Comparison of ENCODE assay signal across 20 mouse cellular contexts in the genomic region with DNA sequence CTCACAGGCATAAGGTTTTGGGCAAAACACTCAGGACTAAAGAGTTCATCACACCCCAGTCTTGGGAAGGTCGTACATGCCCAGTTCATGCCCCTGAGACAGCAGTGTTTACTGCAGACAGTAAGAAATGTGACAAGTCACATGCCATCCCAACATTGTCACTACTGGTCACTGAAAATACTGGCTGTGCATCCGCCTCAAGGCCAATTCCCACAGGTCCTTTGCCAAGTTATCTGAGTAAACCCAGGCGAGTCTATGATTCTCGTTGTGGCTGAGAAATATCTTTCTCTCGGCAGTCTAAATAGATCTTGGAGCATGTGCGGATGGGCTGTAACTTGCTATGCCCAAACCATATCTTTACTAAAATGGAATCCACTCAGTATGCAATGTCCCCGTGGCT.
DNase-seq lines count a peak whose midpoint lies in the region; ATAC-seq lines count a peak whose summit lies in the region.
"Had no signal": no experiment of that assay in that cellular context is flagged by ENCODE, and none has a peak within 500 bp of the region (broad histone marks: within the 10 kb centered on the region; RNA-seq: fewer than 3 reads in every experiment).

No protein-coding gene starts in this region.

- no peaks in the 10 kb centered on the region for H3K9me3 ChIP-seq in lung, embryonic 16.5 days (ENCODE audit: control insufficient read depth, low read length)
- H3K9me3 ChIP-seq: embryonic facial prominence, embryonic 15.5 days; forebrain, embryonic 12.5 days; heart, embryonic 15.5 days; hindbrain, embryonic 10.5 days had no signal

- 55% methylated on average over 7 of the region's 7 CpGs for WGBS in lung, embryonic 16.5 days

- H3K4me1 ChIP-seq in lung, embryonic 16.5 days (replicated peaks; ENCODE audit: control insufficient read depth, insufficient read depth, low read length), result peaks cover 5% of the 10 kb centered on the region
- H3K4me1 ChIP-seq: embryonic facial prominence, embryonic 15.5 days; forebrain, embryonic 12.5 days; heart, embryonic 15.5 days had no signal

- DNase-seq in lung, postnatal 36 days, result no peak
- DNase-seq in Muller cell, postnatal 12 days (ENCODE audit: inconsistent ontology term), result peak; percentile 48
- DNase-seq in adrenal gland, adult 2 months, result peak; percentile 80
- DNase-seq in adrenal gland, postnatal 25 days, result peak; percentile 21
- no peak for DNase-seq in layer of hippocampus, postnatal 25 days (ENCODE audit: extremely low spot score in 1 of 2, low spot score in 1 of 2)
- no peak for DNase-seq in thymus, postnatal 14 days
- DNase-seq: cerebellum, adult 2 months; cerebellum, postnatal 10 days; embryo, embryonic 11 days; gastrocnemius, postnatal 14 days; heart, adult 2 months had no signal

- no peak overlapping the region for H3K27ac ChIP-seq in lung, embryonic 16.5 days (ENCODE audit: low read length)
- H3K27ac ChIP-seq: embryonic facial prominence, embryonic 15.5 days; forebrain, embryonic 12.5 days; heart, adult 2 months; heart, embryonic 15.5 days; hindbrain, embryonic 10.5 days; hindbrain, embryonic 14.5 days had no signal

- H3K4me2 ChIP-seq in lung, embryonic 16.5 days (ENCODE audit: low read depth, low read length), result no peak overlapping the region
- H3K4me2 ChIP-seq: embryonic facial prominence, embryonic 15.5 days; forebrain, embryonic 12.5 days; heart, embryonic 11.5 days; heart, embryonic 15.5 days; hindbrain, embryonic 14.5 days had no signal

- no peak overlapping the region for H3K9ac ChIP-seq in lung, embryonic 16.5 days (ENCODE audit: low read length)
- H3K9ac ChIP-seq: embryonic facial prominence, embryonic 15.5 days; forebrain, embryonic 12.5 days; heart, embryonic 15.5 days; hindbrain, embryonic 14.5 days had no signal

- no peaks in the 10 kb centered on the region for H3K27me3 ChIP-seq in lung, embryonic 16.5 days (ENCODE audit: control insufficient read depth, insufficient read depth, low read depth, low read length)
- H3K27me3 ChIP-seq: embryonic facial prominence, embryonic 15.5 days; forebrain, embryonic 12.5 days; heart, embryonic 15.5 days had no signal

- H3K4me3 ChIP-seq in lung, embryonic 16.5 days (ENCODE audit: low read length), result no peak overlapping the region
- H3K4me3 ChIP-seq: embryonic facial prominence, embryonic 15.5 days; forebrain, embryonic 12.5 days; heart, adult 2 months; heart, embryonic 15.5 days; hindbrain, embryonic 10.5 days had no signal

- peak; percentile 43; the same call in 1 of the 2 replicates for ATAC-seq in lung, embryonic 16.5 days (ENCODE audit: low read depth)
- no peak for ATAC-seq in frontal cortex, adult (ENCODE audit: low TSS enrichment)
- ATAC-seq: forebrain, embryonic 16.5 days had no signal

- no peaks in the 10 kb centered on the region for H3K36me3 ChIP-seq in lung, embryonic 16.5 days (ENCODE audit: control insufficient read depth, insufficient read depth, low read length)
- H3K36me3 ChIP-seq: embryonic facial prominence, embryonic 15.5 days; forebrain, embryonic 12.5 days; heart, embryonic 15.5 days; hindbrain, embryonic 10.5 days had no signal

Comparison
In these comparisons a context has a peak if more than half of its experiments do, and no peak if none do; other contexts are left out.
1. DNase-seq: peak in Muller cell, postnatal 12 days (single experiment), adrenal gland, adult 2 months (single experiment) and adrenal gland, postnatal 25 days (single experiment); none in lung, postnatal 36 days (single experiment), layer of hippocampus, postnatal 25 days (0 of 2) and thymus, postnatal 14 days (single experiment).